Mouse (Mus musculus) splenic B cell, adult 2 months (primary cell): ENCODE data around the gene Pcsk2.

Experiments used
- DNase-seq: peaks from one replicate; pipeline ENCODE4 v3.0.0-alpha.2; 2011; ENCODE audit warnings: low read depth, low spot score
- H3K27me3 ChIP-seq: 2 replicates; pipeline ENCODE4 v1.6.1; 2012; ENCODE audit warnings: mild to moderate bottlenecking, low read length, moderate library complexity, mixed read lengths; ENCODE audit not compliant: control insufficient read depth, poor library complexity, insufficient read depth, severe bottlenecking
- H3K36me3 ChIP-seq: 2 replicates; pipeline ENCODE4 v1.6.1; 2012; ENCODE audit warnings: mild to moderate bottlenecking, low read length, moderate library complexity, mixed read lengths; ENCODE audit not compliant: control insufficient read depth, poor library complexity, insufficient read depth, severe bottlenecking

The Pcsk2 gene

DNA sequence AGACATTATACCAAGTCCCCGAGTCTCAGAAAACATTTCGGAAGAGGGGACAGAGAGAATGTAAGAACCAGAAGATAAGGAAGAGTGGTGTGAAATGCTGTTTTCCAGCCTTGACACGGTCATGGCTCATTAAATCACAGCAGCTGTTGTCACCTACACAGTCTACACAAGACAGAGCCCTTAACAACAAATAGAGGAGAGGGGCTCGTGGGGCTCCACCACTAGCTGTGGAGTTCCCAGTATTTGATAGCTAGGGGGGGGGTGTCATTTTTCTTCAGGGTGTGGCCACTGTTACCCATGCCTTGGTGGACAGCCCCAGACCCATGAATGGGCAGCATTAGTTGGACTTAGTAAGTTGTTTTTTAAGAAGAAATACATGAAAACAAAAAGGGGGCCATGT lies 266.3 kb downstream of the Pcsk2 start:
- H3K36me3 ChIP-seq = no peaks in the 10 kb centered on the region
- DNase-seq = no peak
- no peaks in the 10 kb centered on the region for H3K27me3 ChIP-seq

DNA sequence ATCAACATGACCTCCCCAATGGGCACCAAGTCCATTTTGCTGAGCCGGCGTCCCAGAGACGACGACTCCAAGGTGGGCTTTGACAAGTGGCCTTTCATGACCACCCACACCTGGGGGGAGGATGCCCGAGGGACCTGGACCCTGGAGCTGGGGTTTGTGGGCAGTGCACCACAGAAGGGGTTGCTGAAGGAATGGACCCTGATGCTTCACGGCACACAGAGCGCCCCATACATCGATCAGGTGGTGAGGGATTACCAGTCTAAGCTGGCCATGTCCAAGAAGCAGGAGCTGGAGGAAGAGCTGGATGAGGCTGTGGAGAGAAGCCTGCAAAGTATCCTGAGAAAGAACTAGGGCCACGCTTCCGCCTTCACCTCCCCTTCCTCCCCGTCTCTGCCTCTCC lies 267.5 kb downstream of the Pcsk2 start:
- no peak for DNase-seq
- Histone ChIP-seq H3K27me3 (no peaks in the 10 kb centered on the region), H3K36me3 (no peaks in the 10 kb centered on the region)

DNA sequence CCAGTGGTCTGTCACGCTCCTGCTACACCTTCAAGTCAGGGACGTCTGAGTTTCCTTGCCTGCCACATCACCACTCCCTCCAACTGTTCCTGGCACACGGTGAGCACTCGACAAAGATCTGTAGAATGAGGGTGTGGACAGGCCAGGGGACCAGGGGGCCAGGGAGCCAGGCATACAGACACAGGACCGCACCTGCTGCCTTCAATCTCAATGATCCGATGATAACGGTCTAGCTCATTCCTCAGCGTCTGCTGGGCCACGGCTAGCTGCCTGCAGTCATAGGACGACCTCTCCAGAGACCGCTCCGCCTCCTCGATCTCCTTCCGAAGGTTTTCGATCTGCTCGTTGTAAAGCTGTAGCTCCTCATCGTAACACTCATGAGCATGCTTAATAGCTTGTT lies 285.7 kb downstream of the Pcsk2 start:
- Histone ChIP-seq H3K36me3 (no peaks in the 10 kb centered on the region), H3K27me3 (no peaks in the 10 kb centered on the region)
- DNase-seq = no peak

DNA sequence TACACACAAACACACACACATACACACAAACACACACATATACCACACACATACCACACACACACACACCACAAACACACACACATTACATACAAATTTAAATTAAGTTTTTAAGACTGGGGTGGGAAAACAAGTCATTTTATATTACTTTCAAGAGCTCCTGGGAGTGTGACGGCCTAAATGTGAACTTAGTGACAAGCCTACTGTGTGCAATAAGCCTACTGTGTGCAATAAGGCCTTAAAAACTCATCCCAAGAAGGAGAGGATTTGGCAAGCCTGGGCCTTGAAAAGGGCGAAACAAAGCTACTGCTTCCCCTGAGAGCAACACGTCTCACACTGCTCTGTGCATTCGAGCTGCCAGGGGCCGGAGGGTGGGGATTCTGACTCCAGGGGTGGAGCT lies 286.8 kb downstream of the Pcsk2 start:
- no peak for DNase-seq
- Histone ChIP-seq H3K27me3 (no peaks in the 10 kb centered on the region), H3K36me3 (no peaks in the 10 kb centered on the region)

DNA sequence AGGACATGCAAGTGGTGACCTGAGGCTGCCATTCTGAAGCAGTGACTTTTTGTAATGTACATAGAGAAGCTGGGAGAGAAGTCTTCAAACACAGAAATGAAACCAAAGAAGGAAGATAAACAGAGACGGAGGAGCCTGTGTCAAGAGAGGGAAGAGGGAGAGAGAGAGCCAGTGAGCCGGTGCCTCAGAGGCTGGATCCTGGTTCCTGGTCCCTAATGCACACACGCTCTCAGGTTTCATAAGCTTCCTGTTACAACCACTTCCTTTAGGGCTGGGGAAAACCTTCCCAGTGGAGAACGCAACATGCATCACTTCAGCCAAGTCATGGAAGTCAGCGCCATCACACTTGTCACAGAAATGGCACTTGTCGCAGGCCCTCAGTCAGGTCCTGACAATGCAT lies 288.1 kb downstream of the Pcsk2 start:
- DNase-seq = no peak
- no peaks in the 10 kb centered on the region for H3K36me3 ChIP-seq
- no peaks in the 10 kb centered on the region for H3K27me3 ChIP-seq

DNA sequence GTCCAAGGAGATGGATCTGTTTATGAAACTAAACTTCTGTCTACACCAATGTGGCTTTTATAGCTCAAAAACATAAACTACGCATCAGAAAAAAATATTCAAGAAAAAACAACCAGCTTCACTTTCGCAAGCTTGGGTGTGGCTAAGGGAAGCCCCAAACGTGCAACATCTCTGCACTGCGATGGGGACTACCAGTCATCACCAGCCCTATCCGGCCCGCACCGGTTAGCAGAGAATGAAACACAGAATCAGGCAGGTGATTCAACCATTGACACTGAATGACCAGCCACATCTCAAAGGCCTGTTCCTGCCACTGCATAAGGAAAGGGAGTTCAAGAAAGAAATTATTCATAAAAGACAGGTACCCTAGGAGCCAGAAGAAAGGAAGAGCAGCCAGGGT lies 289.9 kb downstream of the Pcsk2 start:
- Histone ChIP-seq H3K27me3 (no peaks in the 10 kb centered on the region), H3K36me3 (no peaks in the 10 kb centered on the region)
- no peak for DNase-seq

DNA sequence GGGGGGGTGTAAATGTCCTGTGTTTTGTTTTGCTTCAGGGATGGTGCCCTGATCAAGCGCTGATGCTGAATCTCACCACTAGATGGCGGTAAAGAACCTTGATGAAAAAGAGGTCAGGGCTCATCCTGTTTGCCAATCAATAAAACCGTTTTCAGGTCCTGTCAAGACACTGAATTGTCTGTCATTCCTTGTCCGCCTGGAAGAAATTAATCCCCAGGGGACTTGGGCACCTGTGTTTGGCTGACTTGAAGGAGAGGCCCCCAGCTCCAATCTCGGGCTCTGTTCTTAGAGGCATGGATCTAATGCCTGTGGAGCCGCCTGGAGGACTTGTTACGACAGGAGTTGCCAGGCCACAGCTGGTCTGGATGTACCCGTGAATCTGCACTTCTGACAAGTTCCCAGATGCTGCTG lies 291.3 kb downstream of the Pcsk2 start:
- DNase-seq = peak; percentile 88
- H3K27me3 ChIP-seq = no peaks in the 10 kb centered on the region
- no peaks in the 10 kb centered on the region for H3K36me3 ChIP-seq

DNA sequence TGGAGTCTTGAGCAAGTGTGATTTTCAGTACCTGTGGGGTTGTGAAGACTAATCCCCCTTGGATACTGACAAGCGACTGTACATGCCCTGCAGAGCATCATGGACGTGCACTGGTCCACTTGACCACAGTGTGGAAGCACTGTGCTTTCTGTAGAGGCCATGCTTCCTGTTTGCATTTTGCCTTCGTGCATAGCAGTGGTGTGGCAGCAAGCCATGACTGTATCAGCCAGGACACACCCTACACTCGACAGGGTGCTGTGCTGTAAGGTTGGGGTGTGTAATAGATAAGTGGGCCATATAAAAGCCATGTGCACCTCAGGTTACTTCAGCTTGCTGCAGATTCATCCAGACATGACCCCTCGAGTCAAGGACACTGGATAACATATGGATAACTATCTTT lies 292.7 kb downstream of the Pcsk2 start:
- no peaks in the 10 kb centered on the region for H3K36me3 ChIP-seq
- H3K27me3 ChIP-seq = no peaks in the 10 kb centered on the region
- peak; percentile 65 for DNase-seq

DNA sequence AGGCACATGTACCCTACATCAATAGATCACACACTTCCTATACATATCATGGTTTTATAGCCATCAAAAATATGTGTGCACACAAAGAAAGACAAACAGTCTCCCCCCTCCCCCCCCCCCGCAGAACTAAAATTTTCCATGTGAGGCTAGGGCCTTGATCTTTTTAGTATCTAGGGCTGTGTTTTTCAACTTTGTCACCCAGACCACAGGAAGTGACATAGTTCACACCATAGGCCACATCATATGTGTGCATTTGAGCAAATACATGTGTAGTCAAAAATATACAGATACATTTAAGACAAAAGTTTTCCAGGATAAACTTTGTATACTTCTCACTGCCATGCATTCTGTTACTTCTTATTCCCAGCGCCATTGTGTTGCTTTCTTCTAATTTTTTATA lies 293.5 kb downstream of the Pcsk2 start:
- no peaks in the 10 kb centered on the region for H3K27me3 ChIP-seq
- peak; percentile 53 for DNase-seq
- H3K36me3 ChIP-seq = no peaks in the 10 kb centered on the region

DNA sequence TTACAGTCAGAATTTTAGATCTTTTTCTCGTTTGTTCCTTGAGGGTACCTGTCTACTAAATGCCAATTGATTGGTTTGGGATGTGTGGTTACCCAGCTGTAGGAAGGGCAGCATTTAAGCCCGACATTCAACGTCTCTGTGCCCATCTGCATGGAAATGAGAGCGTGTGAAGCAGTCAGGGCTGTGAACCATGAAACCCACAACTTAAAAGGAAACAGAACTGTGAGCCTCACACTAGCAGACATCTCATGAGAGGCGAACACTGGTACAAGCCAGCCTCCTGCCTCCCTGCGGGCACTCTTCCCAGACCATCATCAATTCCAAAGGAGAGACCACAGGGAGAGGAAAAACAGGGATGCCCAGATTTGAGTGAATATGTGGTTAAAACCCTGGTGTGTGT lies 294.9 kb downstream of the Pcsk2 start:
- no peaks in the 10 kb centered on the region for H3K27me3 ChIP-seq
- peak; percentile 70 for DNase-seq
- no peaks in the 10 kb centered on the region for H3K36me3 ChIP-seq

DNA sequence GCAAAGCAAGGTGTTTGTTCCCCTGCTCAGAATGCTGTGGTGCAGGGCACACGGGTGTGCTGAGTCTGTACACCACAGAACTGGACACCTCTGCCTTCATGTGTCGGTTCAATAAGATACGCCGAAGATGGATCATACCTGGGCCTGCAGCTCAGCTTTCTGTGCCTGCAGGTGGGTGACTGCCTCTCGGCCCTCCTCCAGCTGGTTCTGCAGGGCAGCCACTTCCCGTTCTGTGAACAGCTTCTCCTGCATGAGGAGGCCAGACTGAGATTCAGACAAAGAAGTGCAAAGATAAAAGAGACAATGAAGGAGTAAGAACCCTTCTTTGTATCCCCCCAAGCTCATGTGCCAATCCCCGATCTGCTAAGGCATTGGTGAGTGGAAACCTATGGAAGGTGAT lies 295.6 kb downstream of the Pcsk2 start:
- peak; percentile 29 for DNase-seq
- Histone ChIP-seq H3K36me3 (no peaks in the 10 kb centered on the region), H3K27me3 (no peaks in the 10 kb centered on the region)

DNA sequence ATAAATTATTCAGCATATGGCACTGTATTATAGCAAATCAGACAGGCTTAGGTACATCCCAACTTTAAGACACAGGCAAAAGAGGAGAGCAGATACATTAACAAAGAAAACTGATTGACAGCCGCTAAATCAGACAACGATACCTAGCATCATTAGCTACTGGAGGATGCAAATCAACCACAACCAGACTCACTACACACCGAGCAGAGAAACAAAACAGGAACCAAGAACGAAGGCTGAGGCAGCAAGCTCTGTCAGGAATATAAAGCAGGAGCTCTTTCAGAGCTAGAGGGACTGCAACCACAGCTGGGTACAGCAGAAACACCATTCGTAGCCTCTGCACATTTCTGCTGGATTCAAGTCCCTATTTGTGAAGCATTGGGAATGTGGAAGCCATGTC lies 298.8 kb downstream of the Pcsk2 start:
- H3K36me3 ChIP-seq = no peaks in the 10 kb centered on the region
- no peaks in the 10 kb centered on the region for H3K27me3 ChIP-seq
- DNase-seq = peak; percentile 61

DNA sequence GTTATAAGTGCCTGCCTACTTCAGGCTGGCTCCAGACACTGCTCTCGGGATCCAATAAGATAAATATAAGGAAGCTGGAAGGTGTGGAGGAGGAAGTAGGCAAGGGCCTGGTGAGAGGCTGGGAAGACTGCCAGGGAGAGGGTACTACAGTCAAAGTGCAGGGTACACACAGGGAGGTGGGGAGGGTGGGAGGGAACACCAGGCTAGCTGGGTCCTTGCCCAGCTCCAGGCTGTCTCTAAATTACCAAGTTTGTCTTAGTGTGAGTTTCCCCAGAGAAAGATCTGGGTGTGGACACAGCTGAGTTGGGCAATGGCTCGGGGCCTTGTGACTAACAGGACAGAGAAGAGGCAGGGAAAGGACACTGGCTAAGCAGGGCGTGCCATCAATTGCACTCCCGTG lies 300.8 kb downstream of the Pcsk2 start:
- no peaks in the 10 kb centered on the region for H3K36me3 ChIP-seq
- H3K27me3 ChIP-seq = no peaks in the 10 kb centered on the region
- DNase-seq = no peak

DNA sequence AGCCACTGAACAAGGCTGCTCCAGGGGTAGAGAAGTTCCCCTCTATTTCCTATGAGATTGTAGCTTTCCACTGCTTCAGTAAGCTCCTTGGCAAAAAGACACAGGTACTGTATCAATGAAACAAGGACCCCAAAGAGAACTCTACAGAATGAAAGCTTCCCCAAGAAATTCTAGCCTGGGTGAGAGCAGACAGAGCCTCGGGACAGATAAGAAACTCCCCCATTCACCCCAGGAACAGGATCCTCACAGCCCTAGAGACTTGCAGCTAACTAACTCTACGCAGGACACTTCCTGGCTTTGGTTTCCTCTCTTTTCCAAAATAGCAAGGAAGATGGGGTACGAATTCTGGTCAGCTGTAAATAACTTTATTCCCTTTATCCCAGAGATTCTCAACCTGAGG lies 301.3 kb downstream of the Pcsk2 start:
- H3K36me3 ChIP-seq = no peaks in the 10 kb centered on the region
- H3K27me3 ChIP-seq = no peaks in the 10 kb centered on the region

DNA sequence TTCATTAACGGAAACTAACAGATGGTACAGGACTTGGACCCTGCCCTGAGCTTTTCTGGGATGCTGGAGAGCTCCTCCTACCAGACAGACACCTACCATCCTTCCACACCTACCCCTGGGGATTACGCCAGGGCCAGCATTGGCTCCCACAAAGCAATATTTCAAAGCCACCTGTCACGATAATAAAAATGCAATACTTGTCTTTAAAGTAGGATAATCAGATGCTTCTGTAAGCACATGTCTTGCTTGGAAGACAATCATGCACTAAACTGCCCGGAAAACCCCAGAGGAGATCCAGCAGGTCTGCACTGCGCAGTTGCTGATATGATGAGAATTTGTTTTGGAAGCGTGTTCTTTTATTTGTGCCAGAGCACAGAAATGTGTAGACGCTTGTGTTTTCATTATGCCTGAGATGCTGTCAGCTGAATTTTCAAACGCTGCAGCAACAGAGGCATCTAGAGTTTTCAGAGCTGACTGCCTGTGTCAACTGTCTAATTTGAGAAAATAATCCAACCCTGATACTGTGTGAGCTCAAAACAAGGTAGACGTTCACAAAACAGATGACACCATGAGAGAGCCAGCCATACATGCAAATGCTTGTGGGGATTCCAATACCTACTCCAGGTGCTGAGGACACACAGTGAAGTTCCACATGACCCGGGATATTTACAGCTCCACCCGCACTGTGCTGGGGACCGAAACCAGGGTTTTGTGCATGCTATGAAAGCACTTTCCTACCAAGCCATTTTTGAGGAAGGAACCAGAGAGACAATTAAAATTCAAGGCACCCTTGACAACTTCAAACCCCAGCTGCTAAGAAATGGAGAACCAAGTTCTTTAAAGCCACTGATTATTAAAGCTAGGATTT lies 305.6 kb downstream of the Pcsk2 start:
- DNase-seq = no peak
- no peaks in the 10 kb centered on the region for H3K27me3 ChIP-seq
- no peaks in the 10 kb centered on the region for H3K36me3 ChIP-seq

More for the DNA sequence above, 301.3 kb downstream of the Pcsk2 start:
- DNase-seq = no peak
